Mouse (Mus musculus): Measurements from ENCODE around the gene Atcay. TPM values are rescaled to one million over a fixed set of nuclear protein-coding genes. Genes with fewer than 3 reads are reported as not detected.

Atcay gene
- polyA plus RNA-seq, 1 experiment from 2014 or later: 0.25 TPM

DNA sequence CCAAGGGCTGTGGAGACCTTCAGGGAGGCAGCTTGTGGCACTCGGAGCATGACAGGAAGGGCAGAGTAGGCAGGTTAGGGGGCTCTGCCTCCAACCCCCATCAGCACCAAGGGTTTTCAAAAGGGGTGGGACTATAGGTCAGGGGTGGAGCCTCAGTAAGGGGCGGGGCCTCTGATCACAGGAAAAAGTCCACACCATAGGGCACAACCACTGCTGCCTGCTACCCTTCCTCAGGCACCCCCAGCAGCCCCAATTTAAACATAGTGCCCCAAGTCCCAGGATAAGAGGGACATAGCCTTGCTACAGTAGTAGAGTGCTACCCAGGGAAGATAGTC is 68.3 kb downstream of the Atcay start:
- Histone ChIP-seq H3K4me3 (no peak overlapping the region), H3K9me3 (replicated peaks) (no peaks in the 10 kb centered on the region), H3K4me1 (replicated peaks) (peaks cover 21% of the 10 kb centered on the region), H3K4me2 (no peak overlapping the region), H3K9ac (no peak overlapping the region), H3K27me3 (no peaks in the 10 kb centered on the region), H3K27ac (no peak overlapping the region), H3K36me3 (peaks cover 33% of the 10 kb centered on the region)
- no peak for ATAC-seq (replicated peaks; ENCODE audit: insufficient number of reproducible peaks, insufficient read depth, low FRiP score, low read depth)
- 71% methylated on average over 2 of the region's 2 CpGs for WGBS

DNA sequence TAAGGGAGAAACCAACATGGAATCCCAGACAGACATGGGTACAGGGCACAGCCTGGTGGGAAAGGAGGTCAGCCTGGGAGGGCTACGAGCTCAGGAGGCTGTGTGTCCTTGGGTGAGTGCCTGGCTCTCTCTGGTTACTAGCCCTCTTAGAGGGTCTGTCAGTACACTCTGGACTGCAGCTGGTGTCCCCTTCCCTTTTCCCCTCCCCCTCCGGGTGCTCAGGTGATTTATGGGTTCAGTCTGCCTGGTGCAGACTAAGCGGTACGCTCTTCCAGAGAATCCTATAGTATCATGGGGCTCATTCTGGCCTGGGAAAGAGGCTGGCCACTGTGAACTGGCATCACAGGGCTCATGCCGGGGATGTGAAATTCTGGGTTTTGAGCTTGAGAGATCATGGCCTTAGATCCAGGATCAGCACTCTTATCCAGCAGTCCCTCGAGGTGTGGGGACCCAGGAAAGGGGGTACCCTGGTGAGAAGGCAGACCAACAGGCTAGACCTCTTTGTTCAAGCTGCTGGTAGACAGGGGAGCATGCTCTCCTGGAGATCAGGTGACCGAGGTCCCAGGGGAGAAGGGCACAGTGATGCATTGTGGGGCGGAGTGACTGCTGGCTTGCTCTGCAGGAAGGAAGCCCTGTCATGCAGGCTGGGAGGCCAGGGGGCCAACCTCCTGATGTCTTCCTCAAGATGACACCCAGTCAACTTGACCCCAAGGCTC is 68.9 kb downstream of the Atcay start:
- Histone ChIP-seq H3K4me1 (replicated peaks) (peaks cover 17% of the 10 kb centered on the region), H3K27me3 (no peaks in the 10 kb centered on the region), H3K9me3 (replicated peaks) (no peaks in the 10 kb centered on the region), H3K4me2 (no peak overlapping the region), H3K9ac (no peak overlapping the region), H3K27ac (no peak overlapping the region), H3K4me3 (no peak overlapping the region), H3K36me3 (peaks cover 38% of the 10 kb centered on the region)
- 82% methylated on average over 8 of the region's 8 CpGs for WGBS
- no peak for ATAC-seq (replicated peaks; ENCODE audit: insufficient number of reproducible peaks, insufficient read depth, low FRiP score, low read depth)

DNA sequence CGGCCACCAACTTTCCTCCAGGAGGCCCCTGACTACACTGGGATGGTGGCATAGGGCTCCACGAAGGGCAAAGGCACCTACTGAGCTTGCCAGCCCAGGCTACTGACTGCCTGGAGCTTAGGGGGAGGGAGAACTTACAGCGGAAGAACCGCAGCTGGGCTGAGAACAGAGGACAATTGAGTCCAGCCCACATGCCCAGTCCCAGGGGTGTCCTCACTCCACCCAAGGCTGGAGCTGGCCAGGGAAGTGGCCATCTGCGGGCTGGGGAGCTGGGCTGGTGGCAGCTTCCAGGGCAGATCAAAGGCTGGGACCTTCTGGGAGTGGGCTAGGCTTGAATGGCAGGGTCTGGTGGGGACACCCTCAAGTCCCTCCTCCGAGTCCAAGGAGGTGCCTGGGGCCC is 75.9 kb downstream of the Atcay start:
- no peak overlapping the region for H3K9ac ChIP-seq
- peaks cover 13% of the 10 kb centered on the region for H3K4me1 ChIP-seq (replicated peaks)

More for the DNA sequence above, 75.9 kb downstream of the Atcay start:
- H3K4me2 ChIP-seq: no peak overlapping the region
- H3K9me3 ChIP-seq (replicated peaks): no peaks in the 10 kb centered on the region
- H3K36me3 ChIP-seq: peaks cover 59% of the 10 kb centered on the region
- ATAC-seq (replicated peaks; ENCODE audit: insufficient number of reproducible peaks, insufficient read depth, low FRiP score, low read depth): no peak
- no peak overlapping the region for H3K4me3 ChIP-seq
- no peak overlapping the region for H3K27ac ChIP-seq
- no peaks in the 10 kb centered on the region for H3K27me3 ChIP-seq
- 87% methylated on average over 6 of the region's 6 CpGs for WGBS

Small RNA genes lying within 50 kb of the gene (microRNA-seq; reads per million reads assigned to microRNA genes)
- gene Mir3057: 12.4 reads per million, percentile 27 among the genes with 10 or more reads in this experiment

Other genes starting within 250 kb of the Atcay start
- 1.1 and 1.9 TPM in 2 replicates for gene Gng7, start 215.9 kb downstream of the Atcay start, polyA plus RNA-seq (2015; fragmentation: Nextera tagmentation; extraction: Ambion mirVana)
- 0.29 TPM in 1 of 2 replicates, not detected in the other for gene Diras1, start 205.2 kb downstream of the Atcay start, polyA plus RNA-seq (2015; fragmentation: Nextera tagmentation; extraction: Ambion mirVana)
- gene Slc39a3, start 193.4 kb downstream of the Atcay start, polyA plus RNA-seq (2015; fragmentation: Nextera tagmentation; extraction: Ambion mirVana): 7.1 and 11.8 TPM in 2 replicates
- 133 and 166 TPM in 2 replicates for gene Sgta, start 170.7 kb downstream of the Atcay start, polyA plus RNA-seq (2015; fragmentation: Nextera tagmentation; extraction: Ambion mirVana)
- gene Thop1, start 160.8 kb downstream of the Atcay start, polyA plus RNA-seq (2015; fragmentation: Nextera tagmentation; extraction: Ambion mirVana): 22.3 and 31.6 TPM in 2 replicates
- 0.48 and 0.99 TPM in 2 replicates for gene Creb3l3, start 132.0 kb downstream of the Atcay start, polyA plus RNA-seq (2015; fragmentation: Nextera tagmentation; extraction: Ambion mirVana)
- 130 and 153 TPM in 2 replicates for gene Map2k2, start 124.9 kb downstream of the Atcay start, polyA plus RNA-seq (2015; fragmentation: Nextera tagmentation; extraction: Ambion mirVana)
- 25.6 and 31.0 TPM in 2 replicates for gene Zbtb7a, start 95.6 kb downstream of the Atcay start, polyA plus RNA-seq (2015; fragmentation: Nextera tagmentation; extraction: Ambion mirVana)
- gene Pias4, start 62.9 kb downstream of the Atcay start, polyA plus RNA-seq (2015; fragmentation: Nextera tagmentation; extraction: Ambion mirVana): 29.1 and 41.6 TPM in 2 replicates
- 350 and 441 TPM in 2 replicates for gene Eef2, start 54.2 kb downstream of the Atcay start, polyA plus RNA-seq (2015; fragmentation: Nextera tagmentation; extraction: Ambion mirVana)
- 38.4 and 43.1 TPM in 2 replicates for gene Dapk3, start 47.8 kb downstream of the Atcay start, polyA plus RNA-seq (2015; fragmentation: Nextera tagmentation; extraction: Ambion mirVana)
- not detected in 2 replicates for gene 4930442H23Rik, start 47.0 kb downstream of the Atcay start, polyA plus RNA-seq (2015; fragmentation: Nextera tagmentation; extraction: Ambion mirVana)
- gene Nmrk2, start 28.8 kb downstream of the Atcay start, polyA plus RNA-seq (2015; fragmentation: Nextera tagmentation; extraction: Ambion mirVana): 7.3 and 9.1 TPM in 2 replicates
- 6.0 and 7.5 TPM in 2 replicates for gene Zfr2, start 2.3 kb upstream of the Atcay start, polyA plus RNA-seq (2015; fragmentation: Nextera tagmentation; extraction: Ambion mirVana)
- gene Matk, start 22.1 kb upstream of the Atcay start, polyA plus RNA-seq (2015; fragmentation: Nextera tagmentation; extraction: Ambion mirVana): 1.6 and 3.6 TPM in 2 replicates
- 208 and 226 TPM in 2 replicates for gene Mrpl54, start 36.1 kb upstream of the Atcay start, polyA plus RNA-seq (2015; fragmentation: Nextera tagmentation; extraction: Ambion mirVana)
- 42.3 and 61.2 TPM in 2 replicates for gene Apba3, start 36.1 kb upstream of the Atcay start, polyA plus RNA-seq (2015; fragmentation: Nextera tagmentation; extraction: Ambion mirVana)
- 3.2 and 4.3 TPM in 2 replicates for gene Tjp3, start 60.7 kb upstream of the Atcay start, polyA plus RNA-seq (2015; fragmentation: Nextera tagmentation; extraction: Ambion mirVana)
- gene Pip5k1c, start 62.1 kb upstream of the Atcay start, polyA plus RNA-seq (2015; fragmentation: Nextera tagmentation; extraction: Ambion mirVana): 26.2 and 38.2 TPM in 2 replicates
- 23.5 and 34.1 TPM in 2 replicates for gene Cactin, start 90.3 kb upstream of the Atcay start, polyA plus RNA-seq (2015; fragmentation: Nextera tagmentation; extraction: Ambion mirVana)
- 11.3 and 17.9 TPM in 2 replicates for gene Tbxa2r, start 97.9 kb upstream of the Atcay start, polyA plus RNA-seq (2015; fragmentation: Nextera tagmentation; extraction: Ambion mirVana)
- gene Gipc3, start 112.4 kb upstream of the Atcay start, polyA plus RNA-seq (2015; fragmentation: Nextera tagmentation; extraction: Ambion mirVana): 0.04 TPM in 1 of 2 replicates, not detected in the other
- 82.8 and 83.4 TPM in 2 replicates for gene Hmg20b, start 119.6 kb upstream of the Atcay start, polyA plus RNA-seq (2015; fragmentation: Nextera tagmentation; extraction: Ambion mirVana)
- 11.7 and 22.3 TPM in 2 replicates for gene Mfsd12, start 126.7 kb upstream of the Atcay start, polyA plus RNA-seq (2015; fragmentation: Nextera tagmentation; extraction: Ambion mirVana)
- gene 4930404N11Rik, start 135.0 kb upstream of the Atcay start, polyA plus RNA-seq (2015; fragmentation: Nextera tagmentation; extraction: Ambion mirVana): 0.81 and 2.2 TPM in 2 replicates
- gene Fzr1, start 147.7 kb upstream of the Atcay start, polyA plus RNA-seq (2015; fragmentation: Nextera tagmentation; extraction: Ambion mirVana): 66.5 and 84.1 TPM in 2 replicates
- gene Dohh, start 153.6 kb upstream of the Atcay start, polyA plus RNA-seq (2015; fragmentation: Nextera tagmentation; extraction: Ambion mirVana): 65.2 and 79.9 TPM in 2 replicates
- gene Gm48551, start 153.6 kb upstream of the Atcay start, polyA plus RNA-seq (2015; fragmentation: Nextera tagmentation; extraction: Ambion mirVana): 2.2 and 2.3 TPM in 2 replicates
- 0.84 and 0.91 TPM in 2 replicates for gene Gm48552, start 158.2 kb upstream of the Atcay start, polyA plus RNA-seq (2015; fragmentation: Nextera tagmentation; extraction: Ambion mirVana)
- 3.9 and 4.1 TPM in 2 replicates for gene Smim24, start 162.2 kb upstream of the Atcay start, polyA plus RNA-seq (2015; fragmentation: Nextera tagmentation; extraction: Ambion mirVana)
- gene Nfic, start 224.8 kb upstream of the Atcay start, polyA plus RNA-seq (2015; fragmentation: Nextera tagmentation; extraction: Ambion mirVana): 60.9 and 71.2 TPM in 2 replicates